Mouse (Mus musculus) liver, embryonic 14.5 days (tissue): ENCODE measurements around the gene Enoph1. TPM values are rescaled to one million over a fixed set of nuclear protein-coding genes. Genes with fewer than 3 reads are reported as not detected.

Experiments used
- ATAC-seq: fragments of 200-750 bp; cut with Nextera tagmentation; 2 replicates; pipeline ENCODE4 v1.8.0; 2017; ENCODE audit warnings: moderate number of reproducible peaks, mild to moderate bottlenecking, moderate library complexity; ENCODE audit not compliant: insufficient read depth
- DNase-seq, 3 experiments: peaks; one replicate each; pipeline ENCODE4 v3.0.0-alpha.2; 2012 to 2013; ENCODE audit warnings: low read depth in 3 of 3, low spot score in 3 of 3
- H3K27ac ChIP-seq: fragments of 300-500 bp; sonication (generic); 2 replicates; pipeline ENCODE4 v1.5.1; 2014; ENCODE audit warnings: moderate library complexity, mild to moderate bottlenecking, control low read depth, inconsistent platforms
- H3K27me3 ChIP-seq: fragments of 300-500 bp; sonication (generic); 2 replicates; pipeline ENCODE4 v1.6.1; 2014; ENCODE audit warnings: mild to moderate bottlenecking, low read length, moderate library complexity; ENCODE audit not compliant: control insufficient read depth, insufficient read depth
- H3K36me3 ChIP-seq: fragments of 300-500 bp; sonication (generic); replicated peaks from 2 replicates; pipeline ENCODE4 v1.6.1; 2014; ENCODE audit warnings: low read depth; ENCODE audit not compliant: control insufficient read depth, insufficient read depth
- H3K4me1 ChIP-seq, 2 experiments: fragments of 200-500 bp in 1 of 2; fragments of 300-500 bp in 1 of 2; sonication (generic) in 1 of 2; replicated peaks; 2 replicates each; pipeline ENCODE4 v1.6.1; 2012 to 2014; ENCODE audit warnings: antibody characterized with exemption in 1 of 2, inconsistent platforms in 1 of 2, low read length in 1 of 2; ENCODE audit not compliant: control insufficient read depth in 2 of 2, insufficient read depth in 2 of 2
- H3K4me2 ChIP-seq: fragments of 300-500 bp; sonication (generic); 2 replicates; pipeline ENCODE4 v1.6.1; 2014; ENCODE audit warnings: low read depth, mild to moderate bottlenecking, control low read depth, moderate library complexity
- H3K4me3 ChIP-seq, 2 experiments: fragments of 200-500 bp in 1 of 2; fragments of 300-500 bp in 1 of 2; sonication (generic) in 1 of 2; 2 replicates each; pipeline ENCODE4 v1.5.1; 2012 to 2014; ENCODE audit warnings: low read depth in 2 of 2, low read length in 2 of 2, mild to moderate bottlenecking in 2 of 2, control low read depth in 1 of 2, inconsistent platforms in 1 of 2, moderate library complexity in 1 of 2; ENCODE audit not compliant: insufficient read depth in 1 of 2
- H3K9ac ChIP-seq: fragments of 300-500 bp; sonication (generic); replicated peaks from 2 replicates; pipeline ENCODE4 v1.6.1; 2014; ENCODE audit warnings: mild to moderate bottlenecking, control low read depth, moderate library complexity
- H3K9me3 ChIP-seq: fragments of 300-500 bp; sonication (generic); 2 replicates; pipeline ENCODE4 v1.6.1; 2016; ENCODE audit warnings: low read length, mixed read lengths; ENCODE audit not compliant: control insufficient read depth
- CTCF ChIP-seq: IDR thresholded peaks from 2 replicates; pipeline ENCODE4 v1.5.1; 2016; ENCODE audit warnings: antibody characterized with exemption, low read depth, control low read depth
- EP300 ChIP-seq: IDR thresholded peaks from 2 replicates; pipeline ENCODE4 v1.6.1; 2016; ENCODE audit warnings: antibody characterized with exemption, low read depth
- WGBS: fragments of 180-500 bp; shearing (Covaris S2); extraction: QIAGEN DNeasy Blood & Tissue Kit; methylation state at CpG from one replicate; pipeline ENCODE4 v1.1.7; 2014; ENCODE audit not compliant: insufficient replicate concordance; 5-methylcytosine and 5-hydroxymethylcytosine counted together
- polyA plus RNA-seq, 2 experiments: library from polyadenylated mRNA; depleted of rRNA in 1 of 2; stranded (reverse) in 1 of 2; unstranded in 1 of 2; fragments of >200 nt; fragmentation: Nextera tagmentation in 1 of 2; extraction: Ambion mirVana in 1 of 2; gene quantifications; 2 replicates each; pipeline versions ENCODE4 v1.2.1 to v1.2.3; 2012 to 2014

Gene Enoph1
- polyA plus RNA-seq, 2 experiments, result 14.3 to 15.1 TPM

DNA sequence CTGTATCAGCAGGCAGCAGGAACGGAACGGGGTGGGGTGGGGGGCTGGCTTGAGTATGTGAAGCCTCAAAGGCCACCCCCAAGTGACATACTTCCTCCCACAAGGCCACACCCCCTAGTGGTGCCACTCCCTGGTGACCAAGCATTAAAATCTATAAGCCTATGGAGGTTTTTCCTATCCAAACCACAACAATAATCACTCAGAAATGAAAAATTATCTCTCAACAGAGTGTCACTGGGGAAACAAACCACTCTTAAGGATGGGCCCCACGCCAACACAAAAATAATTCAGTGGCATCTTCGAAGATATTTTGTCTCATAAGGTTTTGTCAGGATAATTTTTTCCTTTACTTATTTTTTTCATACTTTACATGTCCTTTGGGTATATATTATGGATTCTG lies 35.9 kb upstream of the Enoph1 start:
- Histone ChIP-seq H3K36me3 (no peaks in the 10 kb centered on the region), H3K9ac (no peak overlapping the region), H3K27me3 (no peaks in the 10 kb centered on the region), H3K9me3 (no peaks in the 10 kb centered on the region), H3K4me2 (no peak overlapping the region), H3K4me3 (no peak overlapping the region), H3K4me1 (peaks cover 17 to 24% of the 10 kb centered on the region in 2 experiments), H3K27ac (no peak overlapping the region)
- TF ChIP-seq EP300 (no peak), CTCF (no peak)
- WGBS, result 70% methylated on average over 4 of the region's 4 CpGs
- ATAC-seq (no peak), DNase-seq (no peak)

DNA sequence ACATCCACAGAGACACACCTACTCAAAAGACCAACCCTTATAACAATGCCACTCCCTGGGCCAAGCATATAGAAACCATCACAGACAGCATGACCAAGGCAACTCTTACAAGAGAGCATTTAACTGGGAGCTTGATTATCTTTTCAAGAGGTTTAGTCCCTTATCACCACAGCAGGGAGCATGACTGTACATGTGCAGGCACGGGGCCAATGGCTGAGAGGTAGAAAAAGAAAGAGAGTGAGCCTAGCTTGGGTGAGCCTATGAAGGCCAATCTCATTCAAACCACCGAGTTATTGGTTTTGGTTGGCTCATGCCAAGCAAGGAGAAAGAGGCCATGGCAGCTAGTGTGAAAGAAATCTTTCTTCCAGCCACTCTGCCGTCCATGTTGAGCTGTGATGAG lies 34.4 kb upstream of the Enoph1 start:
- DNase-seq, result peak in 2 of 3 experiments; percentile 22 to 40
- peak; percentile 79 for ATAC-seq
- Histone ChIP-seq H3K4me1 (peaks cover 17 to 24% of the 10 kb centered on the region in 2 experiments), H3K36me3 (no peaks in the 10 kb centered on the region), H3K9me3 (no peaks in the 10 kb centered on the region), H3K4me3 (no peak overlapping the region), H3K27ac (no peak overlapping the region), H3K9ac (no peak overlapping the region), H3K27me3 (no peaks in the 10 kb centered on the region), H3K4me2 (0 out of 2 replicates have a peak overlapping the region, but pooled peaks have one; percentile 0)
- WGBS, result 28% methylated on average over 3 of the region's 3 CpGs
- no peak for TF ChIP-seq CTCF
- TF ChIP-seq EP300, result peak; percentile 23; the same call in 1 of the 2 replicates

DNA sequence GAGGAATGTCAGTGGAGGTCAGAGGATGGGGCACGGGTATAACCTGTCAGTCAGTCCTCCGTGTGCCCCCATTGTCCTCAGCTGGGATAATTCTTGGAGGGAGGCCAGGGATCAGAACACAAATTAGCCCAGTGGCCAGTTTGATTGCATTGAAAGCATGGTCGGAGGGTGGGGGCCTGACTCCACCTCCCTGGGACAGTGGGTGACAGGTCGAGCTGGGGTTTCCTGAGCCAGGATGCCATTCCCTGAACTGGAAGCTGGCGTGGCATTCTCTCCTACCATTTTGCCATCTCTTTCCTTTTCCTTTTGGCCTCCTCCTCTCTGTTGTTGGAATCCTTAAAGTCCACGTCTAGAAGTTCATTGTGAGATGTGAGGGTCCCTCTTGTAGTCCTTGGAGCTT lies 33.9 kb upstream of the Enoph1 start:
- TF ChIP-seq CTCF, result no peak
- TF ChIP-seq EP300, result no peak
- Histone ChIP-seq H3K27me3 (no peaks in the 10 kb centered on the region), H3K4me2 (0 out of 2 replicates have a peak overlapping the region, but pooled peaks have one; percentile 0), H3K36me3 (no peaks in the 10 kb centered on the region), H3K27ac (no peak overlapping the region), H3K9ac (no peak overlapping the region), H3K4me3 (no peak overlapping the region), H3K4me1 (peaks cover 17 to 24% of the 10 kb centered on the region in 2 experiments), H3K9me3 (no peaks in the 10 kb centered on the region)
- DNase-seq (no peak), ATAC-seq (no peak)
- WGBS, result 65% methylated on average over 6 of the region's 6 CpGs

DNA sequence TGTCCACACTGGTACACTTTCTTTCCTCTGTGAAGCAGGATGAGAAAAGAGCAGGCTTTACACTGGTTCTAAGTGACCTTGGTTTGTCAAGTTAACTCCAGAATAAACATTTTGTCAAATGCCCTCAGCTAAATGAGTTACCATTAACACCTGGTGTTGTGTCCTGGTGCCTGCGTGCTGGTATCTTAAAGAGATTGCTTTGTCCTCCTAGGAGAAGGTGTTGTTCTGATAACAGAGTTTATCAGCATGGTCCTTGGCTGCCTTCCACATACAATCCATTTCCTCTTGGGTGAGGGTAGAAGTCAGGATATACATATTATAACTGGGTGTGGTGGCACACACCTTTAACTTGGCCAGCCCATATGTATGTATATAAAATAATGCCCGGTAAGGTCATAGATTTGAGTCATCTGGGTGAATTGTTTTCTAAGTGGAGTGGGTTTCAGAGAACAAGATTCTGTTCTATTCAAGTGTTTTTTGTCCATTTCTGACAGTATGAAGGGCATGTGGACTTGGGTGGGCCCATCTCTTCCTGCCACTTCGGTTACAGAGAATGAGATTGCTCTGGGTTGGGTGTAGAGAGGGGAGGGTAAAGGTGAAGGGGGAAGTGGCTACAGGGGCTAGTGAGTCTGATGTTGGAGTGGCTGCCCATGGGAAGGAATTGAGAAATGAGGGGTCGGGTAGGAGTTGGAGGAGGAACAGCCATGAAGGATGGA lies 33.3 kb upstream of the Enoph1 start:
- Histone ChIP-seq H3K4me1 (peaks cover 17 to 24% of the 10 kb centered on the region in 2 experiments), H3K4me2 (no peak overlapping the region), H3K9me3 (no peaks in the 10 kb centered on the region), H3K4me3 (no peak overlapping the region), H3K27ac (no peak overlapping the region), H3K27me3 (no peaks in the 10 kb centered on the region), H3K36me3 (no peaks in the 10 kb centered on the region), H3K9ac (no peak overlapping the region)
- ATAC-seq (peak; percentile 54; the same call in 1 of the 2 replicates), DNase-seq (no peak)
- 40% methylated on average over 4 of the region's 4 CpGs for WGBS
- peak; percentile 45; the same call in 1 of the 2 replicates for TF ChIP-seq EP300
- TF ChIP-seq CTCF, result no peak

DNA sequence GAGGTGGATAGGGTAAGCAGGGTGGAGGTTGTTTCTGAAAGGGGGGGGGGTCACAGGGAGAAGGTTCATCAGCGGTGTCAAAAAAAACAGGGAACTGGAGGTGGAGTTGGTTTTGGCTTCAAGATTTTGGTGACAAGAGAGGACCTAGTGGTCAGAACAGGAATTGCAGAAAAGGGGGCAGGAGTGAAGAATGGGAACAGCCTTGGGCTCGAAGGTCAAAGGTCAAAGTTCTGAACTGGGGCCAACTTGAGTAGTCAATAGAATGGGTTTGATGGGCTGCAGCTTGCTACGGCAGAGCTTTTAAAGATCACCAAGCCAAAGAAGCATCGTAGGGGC lies 32.8 kb upstream of the Enoph1 start:
- ATAC-seq (no peak), DNase-seq (no peak)
- TF ChIP-seq CTCF (peak; percentile 61), EP300 (no peak)
- Histone ChIP-seq H3K9me3 (no peaks in the 10 kb centered on the region), H3K36me3 (no peaks in the 10 kb centered on the region), H3K4me1 (peaks cover 17 to 24% of the 10 kb centered on the region in 2 experiments), H3K27ac (no peak overlapping the region), H3K4me3 (no peak overlapping the region), H3K27me3 (no peaks in the 10 kb centered on the region), H3K4me2 (no peak overlapping the region), H3K9ac (no peak overlapping the region)
- 70% methylated on average over 4 of the region's 4 CpGs for WGBS
